Mouse (Mus musculus) Patski (cell line): ENCODE measurements around the gene Tcf19. TPM values are rescaled to one million over a fixed set of nuclear protein-coding genes. Genes with fewer than 3 reads are reported as not detected.
A peak's percentile ranks its signal among the peaks of the same experiment; 100 is the strongest.

Source experiments
- ATAC-seq: fragments of 100-300 bp; one replicate; pipeline ENCODE4 v1.8.0; 2021
- CTCF ChIA-PET: fragments of 350-600 bp; sonication (Branson Sonifier 250); formaldehyde crosslinking; loops from one replicate; lab custom pipeline; 2022; ENCODE audit warnings: inconsistent platforms; lab: Charles Lee
- POLR2A ChIA-PET: fragments of 350-600 bp; sonication (Branson Sonifier 250); formaldehyde crosslinking; loops from one replicate; lab custom pipeline; 2022; ENCODE audit warnings: antibody characterized with exemption, inconsistent platforms; lab: Charles Lee
- DNase-seq: peaks from one replicate; pipeline ENCODE4 v3.0.0-alpha.2; 2011; ENCODE audit warnings: low read depth, low spot score
- H3K27me3 ChIP-seq: fragments of 371-371 bp; one replicate; pipeline ENCODE4 v1.5.1; 2021
- CTCF ChIP-seq: fragments of 100-300 bp; IDR thresholded peaks from one replicate; pipeline ENCODE4 v1.5.1; 2021
- in situ Hi-C: fragments of 300-500 bp; cut with MboI; formaldehyde crosslinking; loops from 3 replicates; pipeline ENCODE4 v1.11.1; 2018; ENCODE audit warnings: low pct_unique_long_range_greater_than_20kb, mixed read lengths
- polyA plus RNA-seq: library from polyadenylated mRNA; unstranded; gene quantifications from one replicate; pipeline ENCODE4 v1.2.3, GENCODE M21; 2021

Gene Tcf19
- polyA plus RNA-seq, 1 experiment from 2014 or later, result 35.9 TPM

GRCm38 (mm10) chr17:35550143-35550494, 33.5 kb upstream of the Tcf19 start:
- no peak for TF ChIP-seq CTCF
- ATAC-seq (no peak), DNase-seq (no peak)
- in situ Hi-C loops, result no loop called here
- no peaks in the 10 kb centered on the region for H3K27me3 ChIP-seq
- ChIA-PET CTCF (interaction anchor here (0.8 to 2.0 kb wide), 5 partner anchors 9 to 85 kb away, joined by 3 to 6 read pairs (median 4); no protein-coding TSS in a partner anchor), POLR2A (no interaction called here)

- POLR2A ChIA-PET, result interaction anchor here (0.9 to 1.0 kb wide), 2 partner anchors 9 to 29 kb away, joined by 3 read pairs; no protein-coding TSS in a partner anchor
- in situ Hi-C loops, result no loop called here
- no peak for TF ChIP-seq CTCF
- ATAC-seq (peak; percentile 82), DNase-seq (peak; percentile 83)
- CTCF ChIA-PET, result interaction anchor here (0.8 to 2.0 kb wide), 5 partner anchors 9 to 85 kb away, joined by 3 to 6 read pairs (median 4); no protein-coding TSS in a partner anchor
- no peaks in the 10 kb centered on the region for H3K27me3 ChIP-seq
Measured at GRCm38 (mm10) chr17:35549437-35550142, 33.0 kb upstream of the Tcf19 start.

GRCm38 (mm10) chr17:35548636-35549035, 32.0 kb upstream of the Tcf19 start:
- CTCF ChIA-PET, result interaction anchor here (1.2 to 2.0 kb wide), 2 partner anchors 14 to 29 kb away, joined by 6 read pairs; no protein-coding TSS in a partner anchor
- no peak for ATAC-seq

GRCm38 (mm10) chr17:35547465-35547864, 30.8 kb upstream of the Tcf19 start:
- H3K27me3 ChIP-seq, result no peaks in the 10 kb centered on the region
- ChIA-PET CTCF (interaction anchor here (1.0 to 4.9 kb wide), 4 partner anchors 9 to 31 kb away, joined by 3 to 34 read pairs (median 8); partner anchors contain the start of gene Psors1c2), POLR2A (no interaction called here)
- TF ChIP-seq CTCF, result no peak
- no peak for ATAC-seq
- DNase-seq, result no peak
- in situ Hi-C loops, result no loop called here

More at GRCm38 (mm10) chr17:35548636-35549035, 32.0 kb upstream of the Tcf19 start:
- POLR2A ChIA-PET, result interaction anchor here (0.5 to 1.0 kb wide), 3 partner anchors 27 to 277 kb away, joined by 3 read pairs; no protein-coding TSS in a partner anchor
- in situ Hi-C loops, result no loop called here
- no peak for DNase-seq
- H3K27me3 ChIP-seq, result no peaks in the 10 kb centered on the region
- no peak for TF ChIP-seq CTCF

GRCm38 (mm10) chr17:35544680-35545079, 28.1 kb upstream of the Tcf19 start:
- POLR2A ChIA-PET, result no interaction called here
- peak; percentile 82 for TF ChIP-seq CTCF
- CTCF ChIA-PET, result interaction anchor here (1.2 to 4.9 kb wide), 7 partner anchors 11 to 44 kb away, joined by 3 to 34 read pairs (median 8); partner anchors contain the start of gene Psors1c2
- H3K27me3 ChIP-seq, result no peaks in the 10 kb centered on the region
- no peak for ATAC-seq
- in situ Hi-C loops, result loop anchor here (5.0 kb wide), 1 partner anchor 33 kb away; no protein-coding TSS in a partner anchor
- no peak for DNase-seq

- H3K27me3 ChIP-seq, result no peaks in the 10 kb centered on the region
- ChIA-PET POLR2A (no interaction called here), CTCF (interaction anchor here (0.6 to 4.9 kb wide), 11 partner anchors 8 to 45 kb away, joined by 3 to 34 read pairs (median 4); partner anchors contain the start of genes Cdsn and Psors1c2)
- in situ Hi-C loops, result loop anchor here (5.0 kb wide), 1 partner anchor 33 kb away; no protein-coding TSS in a partner anchor
- ATAC-seq, result no peak
- TF ChIP-seq CTCF, result no peak
- no peak for DNase-seq
Measured at GRCm38 (mm10) chr17:35544001-35544400, 27.4 kb upstream of the Tcf19 start.

- ATAC-seq, result no peak
- CTCF ChIA-PET, result interaction anchor here (0.6 to 4.9 kb wide), 8 partner anchors 9 to 37 kb away, joined by 3 to 34 read pairs (median 4); partner anchors contain the start of genes Cdsn and Psors1c2
- H3K27me3 ChIP-seq, result no peaks in the 10 kb centered on the region
- no peak for TF ChIP-seq CTCF
- no peak for DNase-seq
- in situ Hi-C loops, result loop anchor here (5.0 kb wide), 1 partner anchor 34 kb away; no protein-coding TSS in a partner anchor
- POLR2A ChIA-PET, result no interaction called here
Measured at GRCm38 (mm10) chr17:35543412-35543861, 26.8 kb upstream of the Tcf19 start.

GRCm38 (mm10) chr17:35542761-35543411, 26.3 kb upstream of the Tcf19 start:
- ATAC-seq (no peak), DNase-seq (no peak)
- ChIA-PET POLR2A (no interaction called here), CTCF (interaction anchor here (1.4 to 4.9 kb wide), 5 partner anchors 9 to 36 kb away, joined by 3 to 34 read pairs (median 16); partner anchors contain the start of gene Psors1c2)
- no peaks in the 10 kb centered on the region for H3K27me3 ChIP-seq
- TF ChIP-seq CTCF, result no peak
- in situ Hi-C loops, result loop anchor here (5.0 kb wide), 1 partner anchor 34 kb away; no protein-coding TSS in a partner anchor

GRCm38 (mm10) chr17:35539540-35539939, 22.9 kb upstream of the Tcf19 start:
- CTCF ChIA-PET, result interaction anchor here (1.4 kb wide), 1 partner anchor 18 kb away, joined by 3 read pairs; no protein-coding TSS in a partner anchor
- no peak for TF ChIP-seq CTCF
- no peak for ATAC-seq
- H3K27me3 ChIP-seq, result no peaks in the 10 kb centered on the region
- POLR2A ChIA-PET, result no interaction called here
- no peak for DNase-seq
- in situ Hi-C loops, result no loop called here

GRCm38 (mm10) chr17:35538476-35538875, 21.9 kb upstream of the Tcf19 start:
- in situ Hi-C loops, result no loop called here
- no peak for ATAC-seq
- DNase-seq, result no peak
- H3K27me3 ChIP-seq, result no peaks in the 10 kb centered on the region
- POLR2A ChIA-PET, result no interaction called here
- CTCF ChIA-PET, result interaction anchor here (1.4 kb wide), 1 partner anchor 19 kb away, joined by 3 read pairs; no protein-coding TSS in a partner anchor
- no peak for TF ChIP-seq CTCF
